Mouse (Mus musculus): Measurements from ENCODE around the gene Ccdc141.

- TF ChIP-seq CTCF (IDR thresholded peaks at IDR 0.05; ENCODE audit: low read depth) = no peak
- no peak for TF ChIP-seq EP300 (IDR thresholded peaks at IDR 0.05; ENCODE audit: low read depth)
Observed at GRCm38 (mm10) chr2:77037211-77037610, 133.2 kb downstream of the Ccdc141 start.
